Mouse (Mus musculus): ENCODE results near the gene Gm5294. TPM values are rescaled to one million over a fixed set of nuclear protein-coding genes. Genes with fewer than 3 reads are reported as not detected.

Gm5294 gene
- not detected in 2 replicates for total RNA-seq (2014; rRNA removed)
- polyA plus RNA-seq (2015; fragmentation: Nextera tagmentation; extraction: Ambion mirVana): 0.23 TPM in 1 of 2 replicates, not detected in the other

DNA sequence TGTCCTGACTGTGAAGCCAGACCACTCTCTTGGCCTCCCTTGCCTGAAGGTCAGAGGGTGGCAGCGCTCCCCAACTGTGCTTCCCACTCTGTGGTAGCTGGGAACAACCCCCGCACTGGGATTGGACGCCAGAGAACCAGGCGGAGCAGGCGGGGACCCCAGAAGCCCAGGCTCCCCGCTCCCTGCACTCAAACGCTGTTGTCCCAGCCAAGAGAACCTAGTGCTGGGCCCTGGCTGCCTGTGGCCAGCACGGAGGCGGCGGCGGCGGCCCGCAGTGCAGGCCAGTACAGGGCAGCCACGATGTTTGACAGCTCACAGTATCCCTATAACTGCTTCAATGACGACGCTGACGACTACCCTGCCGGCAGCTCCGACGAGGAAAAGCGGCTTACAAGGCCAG lies at the start of gene Gm5294:
Gene Gm5294 (plus strand): TSS at position 301 of the 400 bp plus-strand sequence.
- ATAC-seq (no peak), DNase-seq (no peak)
- Histone ChIP-seq H3K9me3 (ENCODE audit: low read length) (no peaks in the 10 kb centered on the region), H3K36me3 (ENCODE audit: insufficient read depth) (no peaks in the 10 kb centered on the region), H3K4me3 (ENCODE audit: low read depth, low read length) (peak within 1 kb of the TSS; percentile 22; the same call in 1 of the 2 replicates), H3K4me2 (ENCODE audit: low read depth) (peak within 1 kb of the TSS; percentile 41), H3K27ac (ENCODE audit: low read depth, low read length) (no peak within 1 kb of the TSS), H3K27me3 (ENCODE audit: insufficient read depth, low read length) (peaks cover 34% of the 10 kb centered on the region), H3K4me1 (ENCODE audit: insufficient read depth) (no peaks in the 10 kb centered on the region), H3K9ac (no peak within 1 kb of the TSS)
- no peak for TF ChIP-seq CTCF (IDR thresholded peaks at IDR 0.05; ENCODE audit: low read depth)
- WGBS: 8% methylated on average over 21 of the region's 21 CpGs

- Histone ChIP-seq H3K27ac (ENCODE audit: low read depth, low read length) (no peak overlapping the region), H3K4me1 (ENCODE audit: insufficient read depth) (0 out of 2 replicates have a peak, but pooled peaks cover 3% of the 10 kb centered on the region), H3K4me3 (ENCODE audit: low read depth, low read length) (no peak overlapping the region), H3K9me3 (ENCODE audit: low read length) (no peaks in the 10 kb centered on the region), H3K4me2 (ENCODE audit: low read depth) (no peak overlapping the region), H3K27me3 (ENCODE audit: insufficient read depth, low read length) (no peaks in the 10 kb centered on the region), H3K36me3 (ENCODE audit: insufficient read depth) (peaks cover 49% of the 10 kb centered on the region), H3K9ac (no peak overlapping the region)
- no peak for ATAC-seq
- TF ChIP-seq CTCF (IDR thresholded peaks at IDR 0.05; ENCODE audit: low read depth): no peak
- 93% methylated on average over 5 of the region's 5 CpGs for WGBS
- no peak for DNase-seq
These were observed 44.8 kb upstream of the Gm5294 start for GRCm38 (mm10) chr5:138775096-138775495.

GRCm38 (mm10) chr5:138776346-138776745 lies 43.5 kb upstream of the Gm5294 start:
- Histone ChIP-seq H3K4me3 (ENCODE audit: low read depth, low read length) (no peak overlapping the region), H3K27me3 (ENCODE audit: insufficient read depth, low read length) (no peaks in the 10 kb centered on the region), H3K4me2 (ENCODE audit: low read depth) (no peak overlapping the region), H3K27ac (ENCODE audit: low read depth, low read length) (no peak overlapping the region), H3K9ac (no peak overlapping the region), H3K9me3 (ENCODE audit: low read length) (no peaks in the 10 kb centered on the region), H3K36me3 (ENCODE audit: insufficient read depth) (peaks cover 48% of the 10 kb centered on the region), H3K4me1 (ENCODE audit: insufficient read depth) (0 out of 2 replicates have a peak, but pooled peaks cover 3% of the 10 kb centered on the region)
- DNase-seq: no peak
- ATAC-seq: no peak; the same call in 1 of the 2 replicates
- no peak for TF ChIP-seq CTCF (IDR thresholded peaks at IDR 0.05; ENCODE audit: low read depth)
- 68% methylated on average over 1 of the region's 1 CpGs for WGBS

DNA sequence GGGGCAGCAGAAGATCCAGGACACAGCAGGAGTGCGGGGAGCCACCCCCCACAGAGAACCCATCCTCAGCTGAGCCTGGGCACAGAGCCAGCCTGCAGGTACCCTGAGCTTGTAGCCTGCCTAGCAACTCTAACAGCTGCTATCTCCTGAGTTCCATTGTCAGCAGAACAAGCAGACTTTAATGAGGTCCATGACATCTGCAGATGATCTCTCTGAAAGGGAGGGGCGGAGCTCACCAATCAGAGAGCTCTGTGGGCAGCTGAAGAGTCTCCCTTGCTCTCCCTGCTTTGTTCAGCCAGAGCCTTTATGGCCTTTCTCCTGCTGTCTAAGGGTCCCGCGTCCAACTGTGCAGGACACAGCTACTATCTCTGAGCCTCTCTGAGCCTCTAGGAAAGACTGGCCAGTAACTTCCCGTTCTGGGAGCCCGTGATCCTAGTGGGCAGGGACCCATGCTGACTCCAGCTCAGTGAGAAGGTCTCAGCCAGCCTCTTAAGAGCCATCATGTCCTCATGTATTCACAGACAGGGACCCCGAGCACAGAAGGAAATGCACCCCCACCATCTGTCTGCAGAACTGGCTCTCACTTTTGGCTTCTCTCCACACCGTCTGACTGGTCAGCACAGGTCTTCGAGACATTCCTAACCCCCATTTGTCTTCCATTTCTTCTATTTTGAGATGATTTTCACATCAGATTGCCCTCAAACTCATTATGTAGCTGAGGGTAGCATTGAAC lies 41.0 kb upstream of the Gm5294 start:
- ATAC-seq: peak; percentile 58; the same call in 1 of the 2 replicates
- H3K27me3 ChIP-seq (ENCODE audit: insufficient read depth, low read length): no peaks in the 10 kb centered on the region
- DNase-seq: peak; percentile 34
- TF ChIP-seq CTCF (IDR thresholded peaks at IDR 0.05; ENCODE audit: low read depth): no peak
- 0 out of 2 replicates have a peak, but pooled peaks cover 3% of the 10 kb centered on the region for H3K4me1 ChIP-seq (ENCODE audit: insufficient read depth)
- H3K9ac ChIP-seq: no peak overlapping the region
- H3K4me3 ChIP-seq (ENCODE audit: low read depth, low read length): no peak overlapping the region
- peak overlapping the region; percentile 46 for H3K27ac ChIP-seq (ENCODE audit: low read depth, low read length)
- no peaks in the 10 kb centered on the region for H3K9me3 ChIP-seq (ENCODE audit: low read length)
- H3K4me2 ChIP-seq (ENCODE audit: low read depth): no peak overlapping the region
- 43% methylated on average over 9 of the region's 9 CpGs for WGBS
- peaks cover 37% of the 10 kb centered on the region; the same call in 1 of the 2 replicates for H3K36me3 ChIP-seq (ENCODE audit: insufficient read depth)

DNA sequence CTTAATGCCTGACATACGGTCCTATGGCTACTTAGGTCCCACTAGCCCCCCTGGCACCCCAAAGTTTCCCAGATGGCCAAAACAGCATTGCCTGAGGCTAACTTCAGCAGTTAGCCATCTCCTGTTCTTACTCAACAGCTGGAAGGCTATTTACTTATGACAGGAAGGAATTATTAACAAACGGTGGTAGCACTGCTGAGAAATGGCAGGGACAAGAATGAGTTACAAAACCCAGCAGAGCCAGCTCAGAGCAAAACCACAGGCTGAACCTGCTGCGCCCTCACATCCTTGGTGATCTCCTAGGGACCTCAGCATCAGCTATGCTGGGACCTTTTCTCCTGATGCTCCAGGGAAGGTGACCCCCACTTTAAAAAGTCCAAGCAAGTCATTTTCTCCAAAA lies 40.2 kb upstream of the Gm5294 start:
- Histone ChIP-seq H3K4me1 (ENCODE audit: insufficient read depth) (0 out of 2 replicates have a peak, but pooled peaks cover 3% of the 10 kb centered on the region), H3K9ac (no peak overlapping the region), H3K4me3 (ENCODE audit: low read depth, low read length) (no peak overlapping the region), H3K27ac (ENCODE audit: low read depth, low read length) (no peak overlapping the region), H3K36me3 (ENCODE audit: insufficient read depth) (peaks cover 43% of the 10 kb centered on the region; the same call in 1 of the 2 replicates), H3K4me2 (ENCODE audit: low read depth) (no peak overlapping the region), H3K27me3 (ENCODE audit: insufficient read depth, low read length) (no peaks in the 10 kb centered on the region), H3K9me3 (ENCODE audit: low read length) (no peaks in the 10 kb centered on the region)
- no peak for TF ChIP-seq CTCF (IDR thresholded peaks at IDR 0.05; ENCODE audit: low read depth)
- no peak for ATAC-seq
- 81% methylated on average over 3 of the region's 3 CpGs for WGBS
- no peak for DNase-seq

DNA sequence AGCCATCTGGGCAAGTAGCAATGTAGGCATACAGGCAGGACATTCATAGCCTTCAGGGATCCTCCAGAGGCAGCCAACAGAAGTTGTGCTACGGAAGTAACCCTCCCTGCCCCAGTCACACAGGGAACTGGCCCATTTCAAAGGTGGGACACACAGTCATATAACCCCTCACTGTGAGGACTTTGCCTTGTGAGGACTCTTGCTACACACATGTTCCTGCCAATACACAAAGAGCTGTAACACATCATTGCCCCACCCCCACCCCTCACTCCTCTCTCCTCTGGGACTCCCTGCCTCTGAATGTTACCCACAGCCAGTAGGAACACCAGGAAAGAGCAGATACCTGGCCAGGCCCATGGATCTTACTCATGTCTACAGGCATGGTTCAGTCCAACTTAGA lies 37.2 kb upstream of the Gm5294 start:
- no peak for DNase-seq
- H3K27ac ChIP-seq (ENCODE audit: low read depth, low read length): peak overlapping the region; percentile 54
- H3K36me3 ChIP-seq (ENCODE audit: insufficient read depth): peaks cover 35% of the 10 kb centered on the region; the same call in 1 of the 2 replicates
- no peak overlapping the region for H3K4me2 ChIP-seq (ENCODE audit: low read depth)
- no peaks in the 10 kb centered on the region for H3K27me3 ChIP-seq (ENCODE audit: insufficient read depth, low read length)
- 0 out of 2 replicates have a peak, but pooled peaks cover 3% of the 10 kb centered on the region for H3K4me1 ChIP-seq (ENCODE audit: insufficient read depth)
- no peaks in the 10 kb centered on the region for H3K9me3 ChIP-seq (ENCODE audit: low read length)
- H3K9ac ChIP-seq: no peak overlapping the region
- H3K4me3 ChIP-seq (ENCODE audit: low read depth, low read length): no peak overlapping the region
- 100% methylated on average over 1 of the region's 1 CpGs for WGBS
- peak; percentile 34; the same call in 1 of the 2 replicates for ATAC-seq
- TF ChIP-seq CTCF (IDR thresholded peaks at IDR 0.05; ENCODE audit: low read depth): no peak

GRCm38 (mm10) chr5:138783181-138783580 lies 36.7 kb upstream of the Gm5294 start:
- Histone ChIP-seq H3K27me3 (ENCODE audit: insufficient read depth, low read length) (no peaks in the 10 kb centered on the region), H3K9ac (no peak overlapping the region), H3K4me1 (ENCODE audit: insufficient read depth) (0 out of 2 replicates have a peak, but pooled peaks cover 3% of the 10 kb centered on the region), H3K4me2 (ENCODE audit: low read depth) (no peak overlapping the region), H3K36me3 (ENCODE audit: insufficient read depth) (peaks cover 34% of the 10 kb centered on the region; the same call in 1 of the 2 replicates), H3K9me3 (ENCODE audit: low read length) (no peaks in the 10 kb centered on the region), H3K27ac (ENCODE audit: low read depth, low read length) (peak overlapping the region; percentile 54; the same call in 1 of the 2 replicates), H3K4me3 (ENCODE audit: low read depth, low read length) (no peak overlapping the region)
- peak; percentile 70 for ATAC-seq
- 61% methylated on average over 8 of the region's 8 CpGs for WGBS
- no peak for TF ChIP-seq CTCF (IDR thresholded peaks at IDR 0.05; ENCODE audit: low read depth)
- DNase-seq: no peak

All from forebrain, postnatal 0 days (tissue).